Mouse (Mus musculus): ENCODE measurements around the gene Vpreb3. TPM values are rescaled to one million over a fixed set of nuclear protein-coding genes. Genes with fewer than 3 reads are reported as not detected.

Vpreb3 gene
- polyA plus RNA-seq, 1 experiment from 2014 or later, result 1.1 TPM

DNA sequence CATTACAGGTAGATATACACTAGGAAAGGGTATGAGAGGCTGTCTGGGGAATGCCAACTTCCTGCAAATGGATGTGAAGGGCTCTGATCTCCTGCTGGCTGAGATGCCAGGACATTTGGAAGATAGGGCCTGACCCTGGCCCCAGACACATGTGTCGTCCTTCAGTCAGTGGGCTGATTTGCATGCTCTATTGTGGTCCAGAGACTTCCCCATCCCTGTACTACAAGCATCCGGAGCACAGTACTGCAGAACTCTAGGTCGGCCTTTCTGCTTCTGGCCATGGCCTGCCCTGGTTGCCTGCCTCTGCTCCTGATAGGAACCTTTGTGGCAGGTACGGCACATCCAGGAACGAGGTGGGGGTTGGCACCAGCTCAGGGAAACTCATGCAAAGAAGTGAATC lies 5.2 kb downstream of the Vpreb3 start:
- Histone ChIP-seq H3K9ac (no peak overlapping the region), H3K27me3 (peaks cover 16% of the 10 kb centered on the region; the same call in 1 of the 2 replicates), H3K27ac (no peak overlapping the region), H3K4me1 (peaks cover 12% of the 10 kb centered on the region), H3K4me2 (no peak overlapping the region), H3K36me3 (no peaks in the 10 kb centered on the region), H3K9me3 (no peaks in the 10 kb centered on the region), H3K4me3 (no peak overlapping the region)
- 77% methylated on average over 5 of the region's 5 CpGs for WGBS
- no peak for ATAC-seq (ENCODE audit: insufficient number of reproducible peaks, low FRiP score, low TSS enrichment, low read depth)

DNA sequence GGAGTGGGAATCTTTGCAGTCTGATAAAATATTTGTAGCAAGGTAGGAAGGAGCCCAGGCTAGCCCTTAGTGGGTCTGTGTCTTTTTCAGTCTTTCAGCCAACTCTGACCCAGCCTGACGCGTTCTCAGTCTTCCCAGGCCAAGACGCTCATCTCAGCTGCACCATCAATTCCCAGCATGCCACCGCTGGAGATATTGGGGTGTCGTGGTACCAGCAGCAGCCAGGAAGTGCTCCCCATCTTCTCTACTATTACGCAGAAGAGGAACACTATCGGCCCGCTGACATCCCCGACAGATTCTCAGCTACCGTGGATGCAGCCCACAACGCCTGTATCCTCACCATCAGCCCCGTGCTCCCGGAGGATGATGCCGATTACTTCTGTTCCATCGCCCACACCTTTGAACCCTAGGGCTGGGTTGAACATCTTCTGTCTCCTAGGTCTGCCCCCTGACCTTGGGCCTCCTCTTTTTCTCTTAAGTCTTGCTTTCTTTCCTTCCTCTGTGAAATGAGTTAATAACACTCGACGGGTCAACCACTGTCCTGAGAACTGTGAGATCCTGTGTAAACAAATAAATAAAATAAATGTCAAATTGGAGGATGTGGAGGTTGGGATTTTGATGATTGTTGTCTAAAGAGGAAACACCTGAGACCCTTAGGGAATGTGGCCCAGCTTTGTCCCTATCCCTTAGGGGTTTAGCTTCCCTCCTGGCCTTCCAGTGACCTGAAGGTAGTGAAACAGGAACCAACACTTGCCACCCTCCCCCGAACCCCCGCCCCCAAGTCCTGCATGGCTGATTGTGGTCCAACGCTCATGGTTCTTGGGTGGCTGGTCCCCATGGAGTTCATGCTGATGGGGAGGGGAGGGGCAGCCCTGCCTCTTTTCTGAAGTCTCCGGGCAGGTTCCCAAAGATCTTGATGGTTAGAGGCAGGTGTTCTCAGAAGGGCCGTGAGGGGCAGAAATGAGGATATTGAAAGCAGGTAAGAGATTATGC lies 6.5 kb downstream of the Vpreb3 start:
- Histone ChIP-seq H3K4me1 (peaks cover 15% of the 10 kb centered on the region), H3K9ac (no peak overlapping the region)

DNA sequence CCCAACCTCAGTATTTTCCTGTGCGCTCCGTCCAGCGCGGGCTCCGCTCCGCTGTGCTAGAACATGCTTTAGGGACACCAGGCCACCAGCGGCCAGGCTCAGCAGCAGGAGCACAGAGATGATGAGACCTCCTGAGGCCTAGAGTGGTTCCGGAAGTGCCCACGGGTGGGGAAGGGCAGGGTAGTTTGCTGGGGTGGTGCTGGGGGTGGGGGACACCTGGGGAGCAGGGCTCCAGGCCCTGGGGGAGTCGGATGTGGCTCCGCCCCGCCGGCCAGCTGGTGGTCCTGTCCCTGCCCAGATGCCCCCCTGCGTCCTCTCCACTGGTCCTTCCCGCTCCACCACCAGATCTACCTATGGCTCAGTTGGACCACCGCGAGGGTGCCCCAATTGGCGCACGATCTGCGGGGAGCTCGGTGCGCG lies 7.9 kb downstream of the Vpreb3 start:
- Histone ChIP-seq H3K27me3 (peaks cover 26% of the 10 kb centered on the region), H3K4me3 (peak overlapping the region; percentile 44), H3K4me2 (peak overlapping the region; percentile 90), H3K27ac (no peak overlapping the region), H3K4me1 (peaks cover 18% of the 10 kb centered on the region), H3K36me3 (no peaks in the 10 kb centered on the region), H3K9ac (peak overlapping the region; percentile 51), H3K9me3 (no peaks in the 10 kb centered on the region)
- 0 out of 2 replicates have a peak, but pooled peaks have one; percentile 37 for ATAC-seq (ENCODE audit: insufficient number of reproducible peaks, low FRiP score, low TSS enrichment, low read depth)
- under 1% methylated on average over 23 of the region's 23 CpGs for WGBS

More for the DNA sequence above, 6.5 kb downstream of the Vpreb3 start:
- Histone ChIP-seq H3K4me2 (no peak overlapping the region), H3K9me3 (no peaks in the 10 kb centered on the region), H3K4me3 (no peak overlapping the region), H3K27me3 (peaks cover 24% of the 10 kb centered on the region), H3K36me3 (no peaks in the 10 kb centered on the region), H3K27ac (no peak overlapping the region)
- no peak for ATAC-seq (ENCODE audit: insufficient number of reproducible peaks, low FRiP score, low TSS enrichment, low read depth)
- 75% methylated on average over 22 of the region's 22 CpGs for WGBS

DNA sequence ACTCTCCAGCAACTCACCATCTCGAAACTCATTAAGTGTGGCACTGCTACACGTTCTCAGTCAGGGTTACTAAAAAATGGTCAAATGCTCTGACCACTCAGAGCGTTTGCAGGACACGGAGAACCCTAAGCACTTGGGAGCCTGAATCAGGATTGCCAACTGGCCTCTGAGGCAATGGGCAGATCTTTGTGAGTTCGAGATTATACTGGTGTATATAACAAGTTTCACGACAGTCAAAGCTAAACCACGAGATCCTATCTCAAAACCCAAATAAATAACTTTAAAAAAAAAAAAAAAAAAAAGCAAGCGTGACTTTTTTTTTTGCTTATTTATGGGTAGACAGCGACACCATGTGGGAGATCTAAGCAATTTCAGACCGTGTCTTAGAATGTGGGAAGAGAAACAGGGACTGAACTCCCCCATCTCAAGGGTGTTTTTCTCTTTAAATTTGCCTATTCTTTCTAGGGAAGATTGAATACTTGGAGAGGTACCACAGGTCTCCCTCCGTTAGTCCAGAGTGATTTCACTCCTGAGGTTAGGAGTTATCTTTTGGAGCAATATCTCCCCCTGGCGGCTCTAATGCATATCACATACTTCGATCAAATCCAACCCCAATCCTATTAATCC lies 8.7 kb downstream of the Vpreb3 start:
- Histone ChIP-seq H3K27me3 (peaks cover 26% of the 10 kb centered on the region), H3K9me3 (no peaks in the 10 kb centered on the region), H3K4me2 (peak overlapping the region; percentile 90), H3K4me1 (peaks cover 18% of the 10 kb centered on the region), H3K9ac (peak overlapping the region; percentile 51; the same call in 1 of the 2 replicates), H3K4me3 (peak overlapping the region; percentile 44), H3K27ac (no peak overlapping the region), H3K36me3 (no peaks in the 10 kb centered on the region)
- 3% methylated on average over 13 of the region's 13 CpGs for WGBS
- no peak for ATAC-seq (ENCODE audit: insufficient number of reproducible peaks, low FRiP score, low TSS enrichment, low read depth)

DNA sequence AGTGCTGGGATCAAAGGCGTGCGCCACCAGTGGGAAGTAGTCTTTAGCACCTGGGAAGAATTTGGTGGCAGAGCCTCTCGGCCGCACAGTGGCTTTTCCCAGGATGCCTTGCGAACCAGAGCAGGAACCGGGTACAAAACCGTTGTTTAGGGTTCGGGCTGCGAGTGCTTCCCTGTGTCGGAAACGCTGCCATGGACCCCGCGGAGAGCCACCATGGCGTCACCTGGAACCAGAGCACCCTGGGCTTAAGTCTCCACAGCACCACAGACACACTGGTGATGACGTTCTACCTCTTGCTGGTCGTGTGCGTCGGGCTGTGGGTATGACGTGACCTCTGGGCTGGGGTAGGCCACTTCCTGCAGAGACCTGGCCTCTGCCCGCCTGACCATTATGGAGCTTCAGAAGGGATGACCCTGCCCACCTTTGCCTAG lies 11.5 kb downstream of the Vpreb3 start, which contains the start of gene Gm5134:
TSS of gene Gm5134 (plus strand) at position 134 of the 431 bp plus-strand sequence.
- Histone ChIP-seq H3K27me3 (peaks cover 26% of the 10 kb centered on the region), H3K4me1 (peaks cover 18% of the 10 kb centered on the region), H3K4me3 (peak within 1 kb of the TSS; percentile 9; the same call in 1 of the 2 replicates), H3K27ac (no peak within 1 kb of the TSS), H3K9me3 (no peaks in the 10 kb centered on the region), H3K36me3 (no peaks in the 10 kb centered on the region), H3K9ac (no peak within 1 kb of the TSS), H3K4me2 (peak within 1 kb of the TSS; percentile 33)
- 25% methylated on average over 20 of the region's 20 CpGs for WGBS
- no peak for ATAC-seq (ENCODE audit: insufficient number of reproducible peaks, low FRiP score, low TSS enrichment, low read depth)

DNA sequence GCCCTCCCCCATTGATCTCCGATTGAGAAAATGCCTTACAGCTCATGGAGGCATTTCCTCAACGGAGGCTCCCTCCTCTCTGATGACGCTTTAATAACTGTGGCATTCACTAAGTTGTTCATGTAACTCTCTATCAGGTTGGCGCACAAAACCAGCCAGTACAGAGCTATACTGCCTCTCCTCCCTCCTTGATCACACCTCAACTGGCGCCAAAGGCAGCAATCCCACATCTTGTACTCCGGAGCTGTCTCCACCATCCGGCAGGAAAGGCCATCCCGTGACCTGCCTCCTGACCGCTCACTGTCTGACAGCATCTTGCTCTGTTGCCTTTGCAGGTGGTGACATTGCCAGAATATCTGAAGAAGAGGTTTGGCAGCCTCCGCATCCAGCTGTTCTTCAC lies 31.0 kb downstream of the Vpreb3 start:
- no peaks in the 10 kb centered on the region for H3K4me1 ChIP-seq
- no peak overlapping the region for H3K4me3 ChIP-seq
- no peaks in the 10 kb centered on the region for H3K27me3 ChIP-seq
- H3K9ac ChIP-seq, result no peak overlapping the region
- no peak for ATAC-seq (ENCODE audit: insufficient number of reproducible peaks, low FRiP score, low TSS enrichment, low read depth)
- H3K4me2 ChIP-seq, result no peak overlapping the region
- H3K9me3 ChIP-seq, result no peaks in the 10 kb centered on the region
- no peak overlapping the region for H3K27ac ChIP-seq
- H3K36me3 ChIP-seq, result no peaks in the 10 kb centered on the region
- WGBS, result 77% methylated on average over 10 of the region's 10 CpGs

DNA sequence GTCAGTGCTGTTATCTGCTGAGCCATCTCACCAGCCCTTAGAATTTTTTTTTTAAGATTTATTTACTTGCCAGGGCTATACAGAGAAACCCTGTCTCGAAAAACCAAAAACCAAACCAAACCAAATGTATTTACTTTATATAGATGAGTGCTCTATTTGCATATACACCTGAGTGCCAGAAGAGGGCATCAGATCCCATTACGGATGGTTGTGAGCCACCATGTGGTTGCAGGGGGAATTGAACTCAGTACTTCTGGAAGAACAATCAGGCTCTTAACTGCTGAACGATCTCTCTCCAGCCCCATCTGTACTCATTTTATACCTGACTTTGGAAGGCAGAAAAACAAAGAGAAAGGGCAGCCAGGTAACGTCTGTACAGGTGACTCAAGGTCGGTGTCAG lies 32.4 kb downstream of the Vpreb3 start:
- no peak overlapping the region for H3K4me2 ChIP-seq
- H3K36me3 ChIP-seq, result no peaks in the 10 kb centered on the region
- no peaks in the 10 kb centered on the region for H3K27me3 ChIP-seq
- no peak for ATAC-seq (ENCODE audit: insufficient number of reproducible peaks, low FRiP score, low TSS enrichment, low read depth)
- H3K27ac ChIP-seq, result no peak overlapping the region
- no peaks in the 10 kb centered on the region for H3K9me3 ChIP-seq
- H3K9ac ChIP-seq, result no peak overlapping the region
- no peaks in the 10 kb centered on the region for H3K4me1 ChIP-seq
- H3K4me3 ChIP-seq, result no peak overlapping the region
- 75% methylated on average over 5 of the region's 5 CpGs for WGBS

DNA sequence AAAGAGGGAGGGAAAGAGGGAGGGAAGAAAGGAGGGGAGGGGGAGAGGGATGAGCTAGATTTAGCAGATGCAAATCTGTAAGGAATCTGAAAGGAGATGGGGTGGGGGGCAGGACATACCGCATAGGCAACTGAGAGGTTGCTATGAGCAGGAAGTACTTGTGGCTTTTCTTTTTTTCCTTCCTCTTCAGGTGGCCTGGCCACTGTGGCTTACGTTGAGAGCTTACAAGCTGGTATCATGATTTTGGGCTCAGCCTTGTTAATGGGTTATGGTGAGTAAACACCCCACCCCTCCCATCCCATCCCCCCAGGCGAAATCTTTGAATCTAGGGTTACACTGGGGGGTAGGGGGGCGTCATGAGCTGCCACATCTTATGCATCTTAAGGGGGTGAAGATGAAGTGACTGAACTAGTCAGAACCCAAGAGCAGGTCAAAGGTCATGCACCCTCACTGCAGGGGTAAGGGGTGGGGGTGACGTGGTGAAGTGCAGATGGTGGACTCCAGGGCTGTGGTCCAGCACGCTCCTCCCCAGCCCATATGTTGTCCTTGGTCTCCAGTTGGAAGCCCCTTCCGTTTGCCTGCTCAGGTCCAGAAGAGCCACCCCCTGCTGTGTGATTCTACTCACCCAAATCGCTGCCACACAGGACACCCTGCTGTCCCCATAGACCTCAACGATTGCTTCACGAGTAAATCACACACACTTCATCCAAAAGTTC lies 35.4 kb downstream of the Vpreb3 start:
- no peaks in the 10 kb centered on the region for H3K27me3 ChIP-seq
- no peak overlapping the region for H3K4me2 ChIP-seq
- 0 out of 2 replicates have a peak, but pooled peaks have one; percentile 35 for ATAC-seq (ENCODE audit: insufficient number of reproducible peaks, low FRiP score, low TSS enrichment, low read depth)
- no peaks in the 10 kb centered on the region for H3K36me3 ChIP-seq
- H3K9ac ChIP-seq, result no peak overlapping the region
- no peak overlapping the region for H3K4me3 ChIP-seq
- no peak overlapping the region for H3K27ac ChIP-seq
- H3K4me1 ChIP-seq, result no peaks in the 10 kb centered on the region
- WGBS, result 46% methylated on average over 10 of the region's 10 CpGs
- no peaks in the 10 kb centered on the region for H3K9me3 ChIP-seq

DNA sequence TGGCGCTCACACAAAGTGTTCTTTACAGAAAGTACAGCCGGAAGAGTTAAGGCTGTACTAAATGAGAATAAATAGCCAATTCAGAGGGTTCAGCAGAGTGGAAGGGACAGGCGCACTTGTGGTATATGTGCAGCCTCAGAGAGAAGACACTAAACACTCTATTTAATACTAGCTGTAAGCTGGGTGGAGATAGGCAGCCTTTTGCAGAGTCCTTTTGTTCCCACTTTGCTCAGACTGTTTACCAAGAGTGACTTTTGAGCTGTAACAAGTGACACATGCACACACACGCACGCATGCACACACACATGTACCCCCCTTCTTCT lies 35.9 kb downstream of the Vpreb3 start:
- Histone ChIP-seq H3K4me3 (no peak overlapping the region), H3K27me3 (no peaks in the 10 kb centered on the region), H3K9ac (no peak overlapping the region), H3K4me2 (no peak overlapping the region), H3K4me1 (no peaks in the 10 kb centered on the region), H3K9me3 (no peaks in the 10 kb centered on the region), H3K36me3 (no peaks in the 10 kb centered on the region), H3K27ac (no peak overlapping the region)
- 0 out of 2 replicates have a peak, but pooled peaks have one; percentile 19 for ATAC-seq (ENCODE audit: insufficient number of reproducible peaks, low FRiP score, low TSS enrichment, low read depth)
- WGBS, result 91% methylated on average over 5 of the region's 5 CpGs

DNA sequence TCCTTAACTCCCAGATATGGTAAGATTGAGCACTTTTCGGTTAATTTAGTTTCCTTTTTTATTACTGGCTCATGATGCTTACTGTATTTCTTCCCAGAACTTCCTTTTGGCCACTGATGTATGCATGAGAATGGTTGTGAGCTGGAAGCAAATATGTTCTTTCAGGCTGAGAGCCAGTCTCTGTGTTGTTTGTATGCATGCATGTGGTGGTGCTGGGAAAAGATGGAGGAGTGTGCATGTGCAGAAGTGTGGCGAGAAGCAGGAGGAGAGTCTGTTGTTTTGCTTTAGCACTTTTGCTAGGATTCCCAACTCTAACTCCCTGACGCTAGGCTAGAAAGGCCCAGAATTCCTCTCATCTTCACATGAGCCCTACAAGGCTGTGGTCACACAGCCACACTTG lies 36.6 kb downstream of the Vpreb3 start:
- 86% methylated on average over 3 of the region's 3 CpGs for WGBS
- no peaks in the 10 kb centered on the region for H3K9me3 ChIP-seq
- ATAC-seq (ENCODE audit: insufficient number of reproducible peaks, low FRiP score, low TSS enrichment, low read depth), result no peak
- no peak overlapping the region for H3K4me2 ChIP-seq
- H3K36me3 ChIP-seq, result no peaks in the 10 kb centered on the region
- H3K4me1 ChIP-seq, result no peaks in the 10 kb centered on the region
- no peak overlapping the region for H3K9ac ChIP-seq
- no peak overlapping the region for H3K4me3 ChIP-seq
- H3K27me3 ChIP-seq, result no peaks in the 10 kb centered on the region
- no peak overlapping the region for H3K27ac ChIP-seq

DNA sequence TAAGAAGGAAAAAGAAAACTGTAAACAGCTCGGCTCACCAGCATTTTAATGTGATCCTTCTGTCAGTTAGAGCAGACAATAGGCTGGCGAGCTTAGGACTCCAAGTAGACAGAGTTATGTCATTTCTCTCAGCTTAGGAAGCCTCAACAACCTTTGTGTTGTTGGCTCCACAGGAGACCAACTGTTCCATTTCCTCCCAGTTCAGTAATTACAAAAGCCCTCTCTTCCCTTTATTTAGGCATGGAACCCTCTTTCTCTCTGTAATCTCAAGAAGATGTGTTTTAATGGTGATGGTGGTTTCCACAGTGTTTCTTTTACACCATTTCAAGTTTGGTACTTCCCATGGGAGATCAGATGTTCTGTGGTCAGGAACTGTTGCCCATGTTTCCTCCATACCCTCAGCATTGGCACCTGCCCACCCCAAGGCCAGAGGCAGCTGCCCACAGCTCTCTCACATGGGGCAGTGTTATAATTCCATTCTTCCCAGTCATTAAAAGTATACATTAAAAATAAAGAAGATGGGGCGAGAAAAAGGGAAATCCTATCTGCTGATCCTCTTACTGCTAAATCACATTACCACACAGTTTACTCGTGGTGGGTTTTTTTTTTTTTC lies 47.7 kb downstream of the Vpreb3 start:
- H3K27me3 ChIP-seq, result no peaks in the 10 kb centered on the region
- WGBS, result 59% methylated on average over 4 of the region's 4 CpGs
- no peaks in the 10 kb centered on the region for H3K4me1 ChIP-seq
- no peaks in the 10 kb centered on the region for H3K9me3 ChIP-seq
- no peak overlapping the region for H3K27ac ChIP-seq
- H3K9ac ChIP-seq, result no peak overlapping the region
- H3K4me2 ChIP-seq, result no peak overlapping the region
- H3K4me3 ChIP-seq, result no peak overlapping the region
- H3K36me3 ChIP-seq, result no peaks in the 10 kb centered on the region
- no peak for ATAC-seq (ENCODE audit: insufficient number of reproducible peaks, low FRiP score, low TSS enrichment, low read depth)

Measured in limb, embryonic 15.5 days (tissue).